7 mouse cellular contexts compared by ENCODE assay signal in the genomic region with DNA sequence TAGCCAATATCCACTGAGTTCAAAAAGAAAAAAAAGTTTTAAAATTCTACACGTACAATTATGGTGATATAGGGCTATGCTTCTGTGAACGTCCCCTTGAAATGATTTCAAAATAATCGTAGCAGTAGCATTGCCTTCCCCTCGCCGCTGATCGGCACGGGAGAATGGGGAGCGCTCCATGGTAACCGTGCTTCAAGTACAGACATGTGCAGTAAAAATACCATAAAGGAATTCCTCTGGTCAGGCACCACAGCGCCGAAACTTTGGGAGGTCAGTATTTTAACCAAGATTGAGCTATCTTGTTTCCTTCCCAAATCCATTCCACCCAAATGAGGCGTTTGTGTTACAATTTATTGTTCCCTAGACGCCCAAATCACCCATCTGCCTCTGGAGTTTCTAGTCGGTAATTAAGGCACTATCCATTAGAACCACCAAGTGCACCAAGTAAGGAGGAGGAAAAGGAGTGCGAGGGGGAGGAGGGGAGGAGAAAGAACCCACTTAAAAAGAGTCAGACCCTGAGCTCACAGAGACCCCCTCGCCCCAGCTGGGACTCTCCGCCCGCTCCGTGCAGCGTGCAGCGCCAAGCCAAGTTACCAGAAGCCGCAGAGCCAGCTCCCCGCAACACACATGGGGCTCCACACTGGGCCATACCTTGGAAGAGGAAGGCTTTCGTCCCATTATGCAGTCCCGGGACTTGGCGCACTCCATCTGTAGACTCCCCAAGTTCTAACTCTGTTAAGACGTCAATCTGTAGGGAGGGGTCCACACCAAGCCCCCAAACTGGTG. TPM values are rescaled to one million over a fixed set of nuclear protein-coding genes. Genes with fewer than 3 reads are reported as not detected.
DNase-seq lines count a peak whose midpoint lies in the region; ATAC-seq and TF ChIP-seq lines count a peak whose summit lies in the region.

No protein-coding gene starts in this region.

- 2% methylated on average over 27 of the region's 27 CpGs for WGBS in embryonic facial prominence, embryonic 14.5 days
- 2% methylated on average over 27 of the region's 27 CpGs for WGBS in limb, embryonic 12.5 days
- WGBS in stomach, postnatal 0 days: 4% methylated on average over 27 of the region's 27 CpGs

- no peaks in the 10 kb centered on the region for H3K36me3 ChIP-seq in embryonic facial prominence, embryonic 14.5 days (ENCODE audit: control insufficient read depth, insufficient read depth, low read length)
- no peaks in the 10 kb centered on the region for H3K36me3 ChIP-seq in limb, embryonic 12.5 days
- H3K36me3 ChIP-seq in stomach, postnatal 0 days (ENCODE audit: control insufficient read depth, insufficient read depth, low read length): no peaks in the 10 kb centered on the region

- H3K4me1 ChIP-seq in embryonic facial prominence, embryonic 14.5 days (ENCODE audit: control insufficient read depth, insufficient read depth, low read length): peaks cover 7% of the 10 kb centered on the region; the same call in 1 of the 2 replicates
- H3K4me1 ChIP-seq in limb, embryonic 12.5 days (replicated peaks): peaks cover 21% of the 10 kb centered on the region
- no peaks in the 10 kb centered on the region for H3K4me1 ChIP-seq in stomach, postnatal 0 days (replicated peaks; ENCODE audit: control insufficient read depth, insufficient read depth)

- H3K9ac ChIP-seq in embryonic facial prominence, embryonic 14.5 days (ENCODE audit: low read depth, low read length): no peak overlapping the region; the same call in 1 of the 2 replicates
- H3K9ac ChIP-seq in limb, embryonic 12.5 days (replicated peaks): no peak overlapping the region
- H3K9ac ChIP-seq in stomach, postnatal 0 days (ENCODE audit: low read length): no peak overlapping the region

- no peak overlapping the region for H3K27ac ChIP-seq in embryonic facial prominence, embryonic 14.5 days (replicated peaks; ENCODE audit: low read depth, low read length)
- H3K27ac ChIP-seq in limb, embryonic 12.5 days: no peak overlapping the region
- H3K27ac ChIP-seq in stomach, postnatal 0 days (replicated peaks): no peak overlapping the region

- DNase-seq in right cerebral cortex, postnatal 10 days (ENCODE audit: low spot score in 2 of 2): peak; percentile 50 to 60
- no peak for DNase-seq in right cerebral cortex, adult 18-20 months
- no peak for DNase-seq in embryonic facial prominence, embryonic 14.5 days (ENCODE audit: low spot score)
- DNase-seq in stomach, postnatal 0 days (ENCODE audit: low spot score): no peak
- no peak for DNase-seq in adrenal gland, adult 2 months
- no peak for DNase-seq in c-Kit-positive CD71-positive TER-119-positive erythroid progenitor cells, embryonic 14.5 days (ENCODE audit: low spot score)

- H3K27me3 ChIP-seq in embryonic facial prominence, embryonic 14.5 days (replicated peaks; ENCODE audit: control insufficient read depth, insufficient read depth, low read length): peaks cover 41% of the 10 kb centered on the region
- peaks cover 37% of the 10 kb centered on the region for H3K27me3 ChIP-seq in limb, embryonic 12.5 days
- H3K27me3 ChIP-seq in stomach, postnatal 0 days (ENCODE audit: control insufficient read depth, insufficient read depth, low read length): peaks cover 10% of the 10 kb centered on the region; the same call in 1 of the 2 replicates

- peak overlapping the region; percentile 98 for H3K4me2 ChIP-seq in embryonic facial prominence, embryonic 14.5 days (ENCODE audit: low read depth, low read length)
- H3K4me2 ChIP-seq in limb, embryonic 12.5 days: peak overlapping the region; percentile 100
- H3K4me2 ChIP-seq in stomach, postnatal 0 days (replicated peaks; ENCODE audit: low read depth): peak overlapping the region; percentile 79

- TF ChIP-seq CTCF in stomach, postnatal 0 days (IDR thresholded peaks at IDR 0.05; ENCODE audit: low read depth): no peak

- peak; percentile 10; the same call in 1 of the 2 replicates for ATAC-seq in embryonic facial prominence, embryonic 14.5 days (ENCODE audit: low read depth)
- ATAC-seq in limb, embryonic 12.5 days (ENCODE audit: insufficient number of reproducible peaks, insufficient read depth, low FRiP score, low TSS enrichment, low read depth): no peak
- no peak for ATAC-seq in stomach, postnatal 0 days (ENCODE audit: low FRiP score, low TSS enrichment)

- no peak for TF ChIP-seq EP300 in stomach, postnatal 0 days (optimal IDR thresholded peaks at IDR 0.05)

- H3K9me3 ChIP-seq in embryonic facial prominence, embryonic 14.5 days (ENCODE audit: control insufficient read depth, low read length): no peaks in the 10 kb centered on the region
- no peaks in the 10 kb centered on the region for H3K9me3 ChIP-seq in limb, embryonic 12.5 days
- no peaks in the 10 kb centered on the region for H3K9me3 ChIP-seq in stomach, postnatal 0 days (ENCODE audit: control insufficient read depth, low read length)

- H3K4me3 ChIP-seq in embryonic facial prominence, embryonic 14.5 days (ENCODE audit: low read depth, low read length): peak overlapping the region; percentile 62
- peak overlapping the region; percentile 70 for H3K4me3 ChIP-seq in limb, embryonic 12.5 days (replicated peaks)
- peak overlapping the region; percentile 47 for H3K4me3 ChIP-seq in stomach, postnatal 0 days (ENCODE audit: low read depth, low read length)

RNA-seq across cellular contexts. Expression of gene Nell2, which starts 1.5 kb away (rescaled TPM):
- 15.1 and 17.5 TPM in 2 replicates for polyA plus RNA-seq in embryonic facial prominence, embryonic 14.5 days (2014; fragmentation: Nextera tagmentation; extraction: Ambion mirVana)
- polyA plus RNA-seq in limb, embryonic 12.5 days (2016; fragmentation: Nextera tagmentation; extraction: Ambion mirVana): 5.6 and 7.9 TPM in 2 replicates
- 5.3 and 5.8 TPM in 2 replicates for polyA plus RNA-seq in stomach, postnatal 0 days (2015; fragmentation: Nextera tagmentation; extraction: Ambion mirVana)
- 1 to 10 TPM; 2.0 to 6.9 TPM for total RNA-seq in adrenal gland, adult 2 months (2021)
- 0.30 and 0.58 TPM in 2 replicates for polyA plus RNA-seq in adrenal gland, adult 2 months (2012; rRNA removed)

Comparison
In these comparisons a context has a peak if more than half of its experiments do, and no peak if none do; other contexts are left out.
1. DNase-seq: peak in right cerebral cortex, postnatal 10 days (2 of 2); none in right cerebral cortex, adult 18-20 months (single experiment), embryonic facial prominence, embryonic 14.5 days (single experiment), stomach, postnatal 0 days (single experiment), adrenal gland, adult 2 months (single experiment) and c-Kit-positive CD71-positive TER-119-positive erythroid progenitor cells, embryonic 14.5 days (single experiment).
2. Peak in every context shown above with its lines, with median percentiles within 50 percentile points of each other: H3K4me2 ChIP-seq and H3K4me3 ChIP-seq.